Mouse (Mus musculus) B cell, adult 62 days (primary cell): ENCODE results near the gene Fam83e. TPM values are rescaled to one million over a fixed set of nuclear protein-coding genes. Genes with fewer than 3 reads are reported as not detected.

Experiments
- total RNA-seq: library from RNA; stranded (reverse); gene quantifications from 4 replicates; pipeline ENCODE4 v1.2.4, GENCODE M21; 2023

The Fam83e gene
- total RNA-seq: 1.0 to 1.9 TPM (median 1.5 TPM) in 4 replicates

GRCm38 (mm10) chr7:45720413-45721233, at the start of gene Fam83e:
Gene Fam83e (plus strand): TSS chr7:45721212.

GRCm38 (mm10) chr7:45683396-45684050, 37.5 kb upstream of the Fam83e start, which contains the start of gene Ntn5:
Gene Ntn5 (plus strand): TSS chr7:45684022.

GRCm38 (mm10) chr7:45693921-45694591, 27.0 kb upstream of the Fam83e start, which contains the start of gene Sec1:
Gene Sec1 (minus strand): TSS chr7:45694402.

GRCm38 (mm10) chr7:45699523-45700141, 21.4 kb upstream of the Fam83e start, which contains the start of gene Car11:
Gene Car11 (plus strand): TSS chr7:45699843.

GRCm38 (mm10) chr7:45704730-45705442, 16.1 kb upstream of the Fam83e start, which contains the start of gene Dbp:
Gene Dbp (plus strand): TSS chr7:45705088.

GRCm38 (mm10) chr7:45715090-45715708, 5.8 kb upstream of the Fam83e start, which contains the start of gene Rpl18:
Gene Rpl18 (plus strand): TSS chr7:45715457.

GRCm38 (mm10) chr7:45717918-45718297, 3.1 kb upstream of the Fam83e start, which contains the start of gene Sphk2:
Gene Sphk2 (minus strand): TSS chr7:45718002.

GRCm38 (mm10) chr7:45725713-45726112, 4.7 kb downstream of the Fam83e start, which contains the start of gene Spaca4:
Gene Spaca4 (minus strand): TSS chr7:45725813.

Other genes starting within 250 kb of the Fam83e start
- gene Tulp2, start 239.3 kb upstream of the Fam83e start, total RNA-seq: not detected in 4 replicates
- 0.98 to 2.1 TPM in 2 of 4 replicates, not detected in the others for gene Gm45808, start 234.4 kb upstream of the Fam83e start, total RNA-seq
- gene Dhdh, start 232.4 kb upstream of the Fam83e start, total RNA-seq: 2.7 to 4.4 TPM (median 3.5 TPM) in 4 replicates
- gene Nucb1, start 210.8 kb upstream of the Fam83e start, total RNA-seq: 71.0 to 90.0 TPM (median 76.5 TPM) in 4 replicates
- 1,459 to 1,639 TPM (median 1,567 TPM) in 4 replicates for gene Ppp1r15a, start 194.9 kb upstream of the Fam83e start, total RNA-seq
- 1.4 to 3.1 TPM (median 2.0 TPM) in 4 replicates for gene Plekha4, start 194.9 kb upstream of the Fam83e start, total RNA-seq
- not detected in 4 replicates for gene Hsd17b14, start 166.3 kb upstream of the Fam83e start, total RNA-seq
- gene Bcat2, start 151.1 kb upstream of the Fam83e start, total RNA-seq: 29.0 to 35.7 TPM (median 34.2 TPM) in 4 replicates
- gene Fgf21, start 105.7 kb upstream of the Fam83e start, total RNA-seq: not detected in 4 replicates
- not detected in 4 replicates for gene Fut1, start 103.9 kb upstream of the Fam83e start, total RNA-seq
- gene Izumo1, start 99.4 kb upstream of the Fam83e start, total RNA-seq: not detected in 4 replicates
- gene Rasip1, start 93.7 kb upstream of the Fam83e start, total RNA-seq: 0.18 to 0.36 TPM (median 0.26 TPM) in 4 replicates
- not detected in 4 replicates for gene Mamstr, start 81.2 kb upstream of the Fam83e start, total RNA-seq
- gene Fut2, start 54.8 kb upstream of the Fam83e start, total RNA-seq: not detected in 4 replicates
- not detected in 4 replicates for gene Ntn5, start 37.2 kb upstream of the Fam83e start, total RNA-seq
- not detected in 4 replicates for gene Sec1, start 26.8 kb upstream of the Fam83e start, total RNA-seq
- not detected in 4 replicates for gene Car11, start 21.4 kb upstream of the Fam83e start, total RNA-seq
- 19.3 to 25.2 TPM (median 23.7 TPM) in 4 replicates for gene Dbp, start 16.1 kb upstream of the Fam83e start, total RNA-seq
- gene Rpl18, start 5.8 kb upstream of the Fam83e start, total RNA-seq: 2,047 to 2,170 TPM (median 2,138 TPM) in 4 replicates
- 31.9 to 35.1 TPM (median 32.5 TPM) in 4 replicates for gene Sphk2, start 3.2 kb upstream of the Fam83e start, total RNA-seq
- gene Spaca4, start 4.6 kb downstream of the Fam83e start, total RNA-seq: not detected in 4 replicates
- 0.12 to 0.39 TPM in 2 of 4 replicates, not detected in the others for gene Lmtk3, start 62.5 kb downstream of the Fam83e start, total RNA-seq
- gene Sult2b1, start 63.5 kb downstream of the Fam83e start, total RNA-seq: 1.4 to 1.9 TPM (median 1.5 TPM) in 3 of 4 replicates, not detected in the other
- 132 to 162 TPM (median 146 TPM) in 4 replicates for gene Cyth2, start 93.4 kb downstream of the Fam83e start, total RNA-seq
- gene Kcnj14, start 103.6 kb downstream of the Fam83e start, total RNA-seq: 3.5 to 4.3 TPM (median 3.9 TPM) in 4 replicates
- 29.3 to 33.0 TPM (median 30.4 TPM) in 4 replicates for gene Grwd1, start 109.7 kb downstream of the Fam83e start, total RNA-seq
- gene Kdelr1, start 151.6 kb downstream of the Fam83e start, total RNA-seq: 51.0 to 58.7 TPM (median 51.4 TPM) in 4 replicates
- gene Grin2d, start 157.2 kb downstream of the Fam83e start, total RNA-seq: 0.49 to 0.86 TPM (median 0.52 TPM) in 4 replicates
- not detected in 4 replicates for gene Syngr4, start 175.5 kb downstream of the Fam83e start, total RNA-seq
- 7.6 to 13.6 TPM (median 9.5 TPM) in 4 replicates for gene Tmem143, start 175.7 kb downstream of the Fam83e start, total RNA-seq
- 201 to 243 TPM (median 228 TPM) in 4 replicates for gene Emp3, start 200.2 kb downstream of the Fam83e start, total RNA-seq
- 6.3 to 12.1 TPM (median 9.0 TPM) in 4 replicates for gene Ccdc114, start 202.9 kb downstream of the Fam83e start, total RNA-seq